Comparison of ENCODE assay signal across 17 mouse cellular contexts in genomic region chr14:80213666-80214065, GRCm38 (mm10).
"Had no signal": no experiment of that assay in that cellular context is flagged by ENCODE, and none has a peak within 500 bp of the region (broad histone marks: within the 10 kb centered on the region; RNA-seq: fewer than 3 reads in every experiment).

No protein-coding gene starts in this region.

- H3K27ac ChIP-seq: heart, adult 2 months; heart, embryonic 13.5 days; heart, embryonic 15.5 days; hindbrain, embryonic 13.5 days; hindbrain, embryonic 15.5 days; hindbrain, postnatal 0 days; kidney, embryonic 15.5 days; kidney, postnatal 0 days; limb, embryonic 13.5 days; limb, embryonic 15.5 days had no signal

- H3K27me3 ChIP-seq: heart, embryonic 13.5 days; heart, embryonic 15.5 days; hindbrain, embryonic 13.5 days; hindbrain, embryonic 15.5 days; limb, embryonic 13.5 days; limb, embryonic 15.5 days had no signal

- H3K36me3 ChIP-seq: heart, embryonic 13.5 days; heart, embryonic 15.5 days; hindbrain, embryonic 13.5 days; hindbrain, embryonic 15.5 days; kidney, embryonic 15.5 days; limb, embryonic 13.5 days; limb, embryonic 15.5 days had no signal

- H3K4me3 ChIP-seq: heart, adult 2 months; heart, embryonic 13.5 days; heart, embryonic 15.5 days; hindbrain, embryonic 13.5 days; hindbrain, embryonic 15.5 days; kidney, embryonic 15.5 days; limb, embryonic 13.5 days; limb, embryonic 15.5 days had no signal

- H3K9me3 ChIP-seq: heart, embryonic 13.5 days; heart, embryonic 15.5 days; hindbrain, embryonic 13.5 days; hindbrain, embryonic 15.5 days; kidney, embryonic 15.5 days; limb, embryonic 13.5 days; limb, embryonic 15.5 days had no signal

- ATAC-seq: intestine, embryonic 16.5 days had no signal

- H3K9ac ChIP-seq: heart, embryonic 13.5 days; heart, embryonic 15.5 days; hindbrain, embryonic 13.5 days; hindbrain, embryonic 15.5 days; kidney, embryonic 15.5 days; limb, embryonic 13.5 days; limb, embryonic 15.5 days had no signal

- H3K4me1 ChIP-seq: heart, embryonic 13.5 days; heart, embryonic 15.5 days; kidney, embryonic 15.5 days; limb, embryonic 13.5 days; limb, embryonic 15.5 days had no signal

- DNase-seq: gastrocnemius, postnatal 14 days; gastrocnemius, postnatal 36 days; heart, adult 2 months; heart, postnatal 14 days; heart, postnatal 36 days; kidney, adult 11 months had no signal

- H3K4me2 ChIP-seq: heart, embryonic 11.5 days; heart, embryonic 13.5 days; heart, embryonic 15.5 days; hindbrain, embryonic 13.5 days; hindbrain, embryonic 15.5 days; kidney, embryonic 15.5 days; limb, embryonic 13.5 days; limb, embryonic 15.5 days had no signal
